Mouse (Mus musculus) embryonic fibroblast, embryonic 13.5 days (primary cell): ENCODE data around the gene B430218F22Rik.

Source experiments
- CTCF ChIP-seq: IDR thresholded peaks from 2 replicates; pipeline ENCODE4 v1.5.1; 2011; ENCODE audit warnings: mild to moderate bottlenecking, control low read depth, low read length, moderate library complexity, borderline replicate concordance; ENCODE audit not compliant: insufficient read depth
- POLR2A ChIP-seq: IDR thresholded peaks from 2 replicates; pipeline ENCODE4 v1.6.1; 2011; ENCODE audit warnings: low read depth, mild to moderate bottlenecking, control low read depth, low read length, moderate library complexity

DNA sequence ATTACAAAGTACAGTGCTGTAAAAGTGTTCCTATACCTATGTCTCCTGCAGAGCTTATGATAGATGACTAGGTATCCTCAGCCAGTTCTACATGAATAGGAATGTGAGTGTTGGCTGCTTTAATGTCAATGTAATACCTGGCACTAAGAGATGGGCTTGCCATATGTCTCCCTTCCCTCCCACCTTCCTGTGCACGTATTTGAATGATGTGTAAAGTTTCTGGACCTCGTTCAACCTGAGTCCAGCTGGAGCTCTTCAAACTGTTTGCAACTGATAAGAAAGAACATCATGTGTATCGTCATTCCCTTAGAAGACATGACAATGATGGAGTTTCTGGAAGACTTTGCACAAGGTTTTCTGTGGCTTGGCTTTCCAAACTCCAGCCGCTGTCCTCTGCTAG, 13.6 kb upstream of the B430218F22Rik start:
- TF ChIP-seq CTCF (no peak), POLR2A (no peak)
